Mouse (Mus musculus): ENCODE results near the gene Hpse2. TPM values are rescaled to one million over a fixed set of nuclear protein-coding genes. Genes with fewer than 3 reads are reported as not detected.

Gene Hpse2
- polyA plus RNA-seq, 1 experiment from 2014 or later, result 11.4 TPM

DNA sequence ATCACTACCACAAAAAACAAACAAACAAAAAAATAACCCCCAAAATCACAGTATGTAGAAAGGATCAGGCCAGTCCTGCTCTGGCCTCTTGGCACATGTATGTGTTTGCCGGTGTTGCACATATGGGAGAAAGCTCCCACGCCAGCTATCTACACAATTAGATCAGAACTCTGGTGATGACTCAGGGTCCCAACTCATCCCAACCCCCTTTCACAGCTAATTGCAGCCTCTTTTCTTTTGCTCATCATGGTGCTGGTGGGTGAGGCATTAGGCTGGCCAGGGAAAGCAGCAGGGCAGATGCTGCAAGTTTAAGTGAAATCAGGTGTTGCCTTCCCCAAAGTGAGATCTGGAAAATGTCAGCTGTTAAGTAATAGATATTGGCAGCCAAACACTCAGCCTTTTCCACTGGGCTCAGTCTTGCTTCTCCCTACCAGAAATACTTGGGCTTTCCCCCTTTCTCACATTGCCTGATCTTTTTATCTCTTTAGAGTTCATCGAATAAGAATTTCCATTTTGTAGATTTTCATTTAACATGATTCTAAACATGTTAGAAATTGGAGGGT is 365.5 kb downstream of the Hpse2 start:
- Histone ChIP-seq H3K9me3 (ENCODE audit: low read depth, low read length) (no peaks in the 10 kb centered on the region), H3K36me3 (ENCODE audit: insufficient read depth) (no peaks in the 10 kb centered on the region), H3K9ac (no peak overlapping the region), H3K4me2 (no peak overlapping the region), H3K4me1 (ENCODE audit: insufficient read depth) (no peaks in the 10 kb centered on the region), H3K27ac (ENCODE audit: low read depth) (no peak overlapping the region), H3K4me3 (ENCODE audit: low read depth, low read length) (no peak overlapping the region), H3K27me3 (ENCODE audit: insufficient read depth, low read length) (no peaks in the 10 kb centered on the region)
- no peak for TF ChIP-seq CTCF (IDR thresholded peaks at IDR 0.05; ENCODE audit: low read depth)
- WGBS, result 79% methylated on average over 3 of the region's 3 CpGs
- ATAC-seq (ENCODE audit: insufficient read depth) (no peak), DNase-seq (no peak)

- Histone ChIP-seq H3K4me3 (ENCODE audit: low read depth, low read length) (no peak overlapping the region), H3K4me2 (no peak overlapping the region), H3K27me3 (ENCODE audit: insufficient read depth, low read length) (no peaks in the 10 kb centered on the region), H3K9ac (no peak overlapping the region), H3K4me1 (ENCODE audit: insufficient read depth) (no peaks in the 10 kb centered on the region; the same call in 1 of the 2 replicates), H3K36me3 (ENCODE audit: insufficient read depth) (no peaks in the 10 kb centered on the region), H3K9me3 (ENCODE audit: low read depth, low read length) (no peaks in the 10 kb centered on the region), H3K27ac (ENCODE audit: low read depth) (no peak overlapping the region)
- 85% methylated on average over 5 of the region's 5 CpGs for WGBS
- ATAC-seq (ENCODE audit: insufficient read depth) (no peak), DNase-seq (no peak)
- no peak for TF ChIP-seq CTCF (IDR thresholded peaks at IDR 0.05; ENCODE audit: low read depth)
These were observed 369.4 kb downstream of the Hpse2 start for GRCm38 (mm10) chr19:43018792-43019191.

DNA sequence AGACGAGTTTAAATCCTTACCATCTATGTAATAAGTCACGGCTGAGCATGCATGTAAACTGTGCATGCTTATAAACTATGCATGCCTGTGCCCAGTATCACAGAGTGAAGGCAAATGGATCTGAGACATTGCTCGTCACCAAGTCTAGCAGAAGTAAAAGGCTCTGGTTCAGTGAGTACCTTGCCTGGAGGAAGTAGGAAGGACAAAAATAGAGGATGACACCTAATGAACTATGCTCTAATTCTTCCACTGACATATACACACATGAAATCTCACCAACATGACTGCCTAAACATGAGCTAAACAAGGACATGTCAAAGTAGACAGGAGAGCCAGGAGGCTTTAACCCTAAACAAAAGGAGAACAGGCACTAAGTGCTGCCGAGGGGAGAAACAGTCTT is 391.7 kb downstream of the Hpse2 start:
- no peaks in the 10 kb centered on the region for H3K9me3 ChIP-seq (ENCODE audit: low read depth, low read length)
- 84% methylated on average over 4 of the region's 4 CpGs for WGBS
- no peak overlapping the region for H3K27ac ChIP-seq (ENCODE audit: low read depth)
- H3K27me3 ChIP-seq (ENCODE audit: insufficient read depth, low read length), result no peaks in the 10 kb centered on the region
- no peaks in the 10 kb centered on the region for H3K4me1 ChIP-seq (ENCODE audit: insufficient read depth)
- H3K4me3 ChIP-seq (ENCODE audit: low read depth, low read length), result no peak overlapping the region
- H3K4me2 ChIP-seq, result no peak overlapping the region
- no peak for ATAC-seq (ENCODE audit: insufficient read depth)
- no peak for DNase-seq
- H3K9ac ChIP-seq, result no peak overlapping the region
- H3K36me3 ChIP-seq (ENCODE audit: insufficient read depth), result no peaks in the 10 kb centered on the region
- no peak for TF ChIP-seq CTCF (IDR thresholded peaks at IDR 0.05; ENCODE audit: low read depth)

GRCm38 (mm10) chr19:42988833-42989232 is 399.3 kb downstream of the Hpse2 start:
- Histone ChIP-seq H3K4me1 (ENCODE audit: insufficient read depth) (peaks cover 11% of the 10 kb centered on the region; the same call in 1 of the 2 replicates), H3K36me3 (ENCODE audit: insufficient read depth) (no peaks in the 10 kb centered on the region), H3K4me2 (no peak overlapping the region), H3K27ac (ENCODE audit: low read depth) (no peak overlapping the region), H3K27me3 (ENCODE audit: insufficient read depth, low read length) (no peaks in the 10 kb centered on the region), H3K9me3 (ENCODE audit: low read depth, low read length) (no peaks in the 10 kb centered on the region), H3K9ac (no peak overlapping the region), H3K4me3 (ENCODE audit: low read depth, low read length) (no peak overlapping the region)
- no peak for TF ChIP-seq CTCF (IDR thresholded peaks at IDR 0.05; ENCODE audit: low read depth)
- no peak for DNase-seq
- no peak for ATAC-seq (ENCODE audit: insufficient read depth)
- 65% methylated on average over 5 of the region's 5 CpGs for WGBS

- peak; percentile 72 for DNase-seq
- H3K4me2 ChIP-seq, result no peak overlapping the region
- peak overlapping the region; percentile 85 for H3K27ac ChIP-seq (ENCODE audit: low read depth)
- H3K4me3 ChIP-seq (ENCODE audit: low read depth, low read length), result no peak overlapping the region
- ATAC-seq (ENCODE audit: insufficient read depth), result peak; percentile 71
- peaks cover 11% of the 10 kb centered on the region; the same call in 1 of the 2 replicates for H3K4me1 ChIP-seq (ENCODE audit: insufficient read depth)
- TF ChIP-seq CTCF (IDR thresholded peaks at IDR 0.05; ENCODE audit: low read depth), result no peak
- WGBS, result 21% methylated on average over 1 of the region's 1 CpGs
- H3K36me3 ChIP-seq (ENCODE audit: insufficient read depth), result no peaks in the 10 kb centered on the region
- H3K9me3 ChIP-seq (ENCODE audit: low read depth, low read length), result no peaks in the 10 kb centered on the region
- no peak overlapping the region for H3K9ac ChIP-seq
- H3K27me3 ChIP-seq (ENCODE audit: insufficient read depth, low read length), result no peaks in the 10 kb centered on the region
These were observed 401.8 kb downstream of the Hpse2 start for GRCm38 (mm10) chr19:42986315-42986701.

DNA sequence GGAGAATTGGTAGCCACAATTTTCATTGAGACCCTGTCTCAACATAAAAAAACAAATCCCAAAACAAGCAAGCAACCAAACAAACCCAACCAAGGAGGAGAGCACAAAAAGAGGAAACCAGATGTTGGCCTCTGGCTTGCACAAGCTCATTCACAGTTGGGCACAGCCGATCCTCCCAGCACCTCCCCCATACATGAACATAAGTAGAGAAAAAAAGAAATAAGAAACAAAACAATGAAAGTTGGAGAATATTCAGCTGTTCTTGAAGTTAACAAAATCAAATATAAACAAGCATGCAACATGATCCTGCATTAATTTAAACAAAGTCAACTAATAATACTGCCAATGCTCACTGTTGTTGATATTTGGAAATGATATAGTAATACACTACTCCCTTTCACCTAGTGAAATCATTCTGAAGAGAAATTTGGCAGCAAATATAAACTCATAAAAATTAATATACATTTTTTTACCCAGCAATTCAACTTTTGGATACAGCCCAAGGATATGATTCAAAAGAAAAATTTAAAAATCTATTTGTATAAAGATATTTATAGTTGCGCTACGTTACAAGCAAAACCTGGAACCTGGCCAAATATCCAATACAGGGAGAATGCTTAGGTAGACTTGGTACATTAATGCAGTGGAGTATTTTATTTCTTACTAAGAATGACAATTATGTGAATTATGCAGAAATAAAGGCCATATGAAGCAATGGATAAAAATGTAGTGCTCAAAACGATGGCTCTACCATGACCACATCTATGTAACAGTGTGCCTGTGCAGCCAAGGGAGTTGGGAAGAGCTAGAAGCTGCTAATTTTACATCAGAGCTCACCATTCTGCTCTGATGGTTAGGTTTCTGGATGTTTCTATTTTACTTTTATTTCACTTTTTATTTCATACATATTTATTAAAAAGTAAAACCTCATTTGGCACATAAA is 402.5 kb downstream of the Hpse2 start:
- peak; percentile 83 for ATAC-seq (ENCODE audit: insufficient read depth)
- peak overlapping the region; percentile 82 for H3K27ac ChIP-seq (ENCODE audit: low read depth)
- H3K36me3 ChIP-seq (ENCODE audit: insufficient read depth), result no peaks in the 10 kb centered on the region
- no peak for TF ChIP-seq CTCF (IDR thresholded peaks at IDR 0.05; ENCODE audit: low read depth)
- H3K27me3 ChIP-seq (ENCODE audit: insufficient read depth, low read length), result no peaks in the 10 kb centered on the region
- H3K9ac ChIP-seq, result no peak overlapping the region
- DNase-seq, result peak; percentile 89
- no peak overlapping the region for H3K4me3 ChIP-seq (ENCODE audit: low read depth, low read length)
- no peaks in the 10 kb centered on the region for H3K9me3 ChIP-seq (ENCODE audit: low read depth, low read length)
- WGBS, result 27% methylated on average over 4 of the region's 4 CpGs
- no peak overlapping the region for H3K4me2 ChIP-seq
- peaks cover 11% of the 10 kb centered on the region; the same call in 1 of the 2 replicates for H3K4me1 ChIP-seq (ENCODE audit: insufficient read depth)

DNA sequence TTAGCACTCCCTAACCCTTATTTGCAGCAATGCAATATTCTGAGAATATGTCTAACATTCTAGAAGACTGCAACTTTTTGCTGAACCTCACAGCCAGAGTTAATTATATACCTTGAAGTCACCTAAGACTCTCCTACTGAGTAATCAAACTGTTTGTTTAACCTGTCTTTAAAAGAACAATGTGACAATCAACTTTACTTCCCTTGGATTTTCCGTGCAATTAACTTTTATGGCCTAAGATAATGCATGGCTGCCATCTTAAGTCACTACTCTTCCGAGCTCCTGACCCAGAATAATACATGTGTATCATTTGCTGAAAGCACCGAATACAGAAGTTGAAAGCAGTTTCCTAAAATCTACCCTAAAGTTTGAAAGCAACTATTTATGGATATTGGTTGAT is 407.6 kb downstream of the Hpse2 start:
- no peak for ATAC-seq (ENCODE audit: insufficient read depth)
- 0 out of 2 replicates have a peak, but pooled peaks cover 4% of the 10 kb centered on the region for H3K4me1 ChIP-seq (ENCODE audit: insufficient read depth)
- 0 out of 2 replicates have a peak overlapping the region, but pooled peaks have one; percentile 46 for H3K27ac ChIP-seq (ENCODE audit: low read depth)
- 67% methylated on average over 3 of the region's 3 CpGs for WGBS
- H3K4me2 ChIP-seq, result no peak overlapping the region
- DNase-seq, result no peak
- TF ChIP-seq CTCF (IDR thresholded peaks at IDR 0.05; ENCODE audit: low read depth), result no peak
- H3K4me3 ChIP-seq (ENCODE audit: low read depth, low read length), result no peak overlapping the region
- H3K36me3 ChIP-seq (ENCODE audit: insufficient read depth), result no peaks in the 10 kb centered on the region
- no peaks in the 10 kb centered on the region for H3K27me3 ChIP-seq (ENCODE audit: insufficient read depth, low read length)
- no peaks in the 10 kb centered on the region for H3K9me3 ChIP-seq (ENCODE audit: low read depth, low read length)
- no peak overlapping the region for H3K9ac ChIP-seq
